Mouse (Mus musculus) embryonic facial prominence, embryonic 14.5 days (tissue): ENCODE results near the gene Pinlyp. TPM values are rescaled to one million over a fixed set of nuclear protein-coding genes. Genes with fewer than 3 reads are reported as not detected.
"Not testable (repeated sequence)": the region's sequence is repeated elsewhere in the genome, so short reads cannot be mapped to it uniquely, and the experiment has no call there.

ENCODE experiments used
- ATAC-seq: fragments of 200-750 bp; cut with Nextera tagmentation; 2 replicates; pipeline ENCODE4 v1.8.0; 2017; ENCODE audit warnings: low read depth, moderate number of reproducible peaks, moderate TSS enrichment
- DNase-seq: peaks from one replicate; pipeline ENCODE4 v3.0.0-alpha.2; 2015; ENCODE audit warnings: low spot score
- H3K27ac ChIP-seq: fragments of 300-500 bp; sonication (generic); replicated peaks from 2 replicates; pipeline ENCODE4 v1.5.1; 2014; ENCODE audit warnings: low read depth, mild to moderate bottlenecking, low read length, moderate library complexity
- H3K27me3 ChIP-seq: fragments of 300-500 bp; sonication (generic); replicated peaks from 2 replicates; pipeline ENCODE4 v1.6.1; 2014; ENCODE audit warnings: low read length; ENCODE audit not compliant: control insufficient read depth, insufficient read depth
- H3K36me3 ChIP-seq: fragments of 300-500 bp; sonication (generic); 2 replicates; pipeline ENCODE4 v1.6.1; 2014; ENCODE audit warnings: low read length, mixed read lengths; ENCODE audit not compliant: control insufficient read depth, insufficient read depth
- H3K4me1 ChIP-seq: fragments of 300-500 bp; sonication (generic); 2 replicates; pipeline ENCODE4 v1.6.1; 2014; ENCODE audit warnings: antibody characterized with exemption, low read length; ENCODE audit not compliant: control insufficient read depth, insufficient read depth
- H3K4me2 ChIP-seq: fragments of 300-500 bp; sonication (generic); 2 replicates; pipeline ENCODE4 v1.6.1; 2014; ENCODE audit warnings: low read depth, mild to moderate bottlenecking, low read length, moderate library complexity, mixed read lengths
- H3K4me3 ChIP-seq: fragments of 300-500 bp; sonication (generic); 2 replicates; pipeline ENCODE4 v1.5.1; 2014; ENCODE audit warnings: low read depth, mild to moderate bottlenecking, low read length
- H3K9ac ChIP-seq: fragments of 300-500 bp; sonication (generic); 2 replicates; pipeline ENCODE4 v1.6.1; 2014; ENCODE audit warnings: low read depth, mild to moderate bottlenecking, low read length, moderate library complexity, mixed read lengths
- H3K9me3 ChIP-seq: fragments of 300-500 bp; sonication (generic); 2 replicates; pipeline ENCODE4 v1.6.1; 2016; ENCODE audit warnings: low read length; ENCODE audit not compliant: control insufficient read depth
- WGBS: fragments of 180-500 bp; shearing (Covaris S2); extraction: QIAGEN DNeasy Blood & Tissue Kit; methylation state at CpG from one replicate; pipeline ENCODE4 v1.1.7; 2014; 5-methylcytosine and 5-hydroxymethylcytosine counted together
- polyA plus RNA-seq: library from polyadenylated mRNA; unstranded; fragments of >200 nt; fragmentation: Nextera tagmentation; extraction: Ambion mirVana; gene quantifications from 2 replicates; pipeline ENCODE4 v1.2.1, GENCODE M21; 2014

Pinlyp gene
- polyA plus RNA-seq, 1 experiment from 2014 or later: 1.5 TPM

DNA sequence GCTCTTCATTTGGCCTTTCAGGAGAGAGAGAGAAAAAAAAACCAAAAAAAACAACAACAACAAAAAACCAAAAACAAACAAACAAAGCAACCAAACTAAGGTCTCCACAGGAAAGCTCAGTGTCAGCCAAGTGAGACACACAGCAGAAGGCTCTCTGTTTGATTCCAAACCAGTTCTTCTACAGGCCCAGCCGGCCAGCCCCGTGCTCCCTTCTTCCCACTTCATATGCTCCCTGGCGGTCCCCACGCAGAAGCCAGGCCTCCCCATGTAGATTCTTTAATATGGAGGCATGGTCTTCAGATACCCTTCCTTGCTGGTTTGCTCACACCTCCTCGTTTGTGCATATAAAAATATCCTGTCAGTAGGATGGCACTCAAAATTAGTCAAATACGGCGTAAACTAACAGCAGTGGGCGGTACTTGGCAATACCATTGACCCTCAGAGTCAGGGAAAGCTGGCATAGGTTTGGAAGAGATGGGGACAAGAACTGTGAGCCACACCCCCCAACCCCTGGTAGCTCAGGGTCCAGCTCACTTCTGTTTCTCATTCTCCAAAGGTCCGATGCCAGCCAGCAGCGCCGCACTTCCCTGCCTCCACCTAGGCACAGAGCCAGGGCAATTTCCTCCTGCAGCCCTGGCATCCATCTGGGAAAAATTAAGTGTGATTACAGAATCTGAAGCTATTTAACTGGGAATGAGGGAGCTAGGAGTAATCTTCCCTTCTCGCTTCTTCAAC, 20.1 kb downstream of the Pinlyp start:
- DNase-seq (peak; percentile 55), ATAC-seq (no peak)
- 74% methylated on average over 12 of the region's 12 CpGs for WGBS
- Histone ChIP-seq H3K4me3 (no peak overlapping the region), H3K9me3 (no peaks in the 10 kb centered on the region), H3K36me3 (no peaks in the 10 kb centered on the region), H3K4me1 (peaks cover 14% of the 10 kb centered on the region), H3K4me2 (peak overlapping the region; percentile 35), H3K27me3 (no peaks in the 10 kb centered on the region), H3K27ac (peak overlapping the region; percentile 77), H3K9ac (no peak overlapping the region; the same call in 1 of the 2 replicates)

DNA sequence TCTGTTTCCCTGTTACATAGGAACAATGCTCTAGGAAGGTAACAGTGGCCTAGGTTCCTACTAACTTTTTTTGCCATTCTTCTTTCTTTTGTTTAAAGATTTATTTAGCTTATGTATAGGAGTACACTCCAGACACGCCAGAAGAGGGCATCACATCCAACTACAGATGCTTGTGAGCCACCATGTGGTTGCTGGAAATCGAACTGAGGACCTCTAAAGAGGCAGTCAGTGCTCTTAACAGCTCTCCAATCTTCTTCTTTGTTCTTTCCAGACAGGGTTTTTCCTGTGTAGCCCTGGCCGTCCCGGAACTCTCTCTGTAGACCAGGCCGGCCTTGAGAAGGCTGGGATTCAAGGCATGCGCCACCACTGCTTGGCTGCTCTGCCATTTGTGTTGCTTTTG, 20.9 kb downstream of the Pinlyp start:
- Histone ChIP-seq H3K9me3 (no peaks in the 10 kb centered on the region), H3K4me3 (no peak overlapping the region), H3K9ac (no peak overlapping the region), H3K27me3 (no peaks in the 10 kb centered on the region), H3K27ac (no peak overlapping the region), H3K4me2 (no peak overlapping the region), H3K36me3 (no peaks in the 10 kb centered on the region), H3K4me1 (peaks cover 14% of the 10 kb centered on the region)
- 80% methylated on average over 6 of the region's 6 CpGs for WGBS
- DNase-seq (no peak), ATAC-seq (no peak)

DNA sequence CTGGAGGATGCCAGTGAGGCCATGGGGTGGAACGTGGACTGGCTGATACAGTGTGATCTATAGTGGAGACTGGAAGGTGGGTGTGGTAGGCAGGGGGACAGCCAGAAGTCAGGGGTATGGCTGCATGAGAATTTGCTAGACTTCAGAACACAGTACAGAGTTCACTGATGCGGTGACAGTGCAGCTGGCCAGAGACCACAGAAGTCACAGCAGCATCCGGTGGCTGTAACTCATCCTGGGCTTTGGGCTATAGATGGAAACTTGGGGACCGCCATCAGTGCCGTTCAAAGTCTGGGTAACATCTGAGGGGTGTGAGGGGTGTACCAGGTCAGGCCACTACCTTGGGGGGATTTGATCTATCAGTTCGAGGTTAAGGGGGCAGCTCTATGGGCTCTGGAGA, 22.2 kb downstream of the Pinlyp start:
- Histone ChIP-seq H3K27me3 (no peaks in the 10 kb centered on the region), H3K4me1 (peaks cover 7% of the 10 kb centered on the region; the same call in 1 of the 2 replicates), H3K4me2 (no peak overlapping the region), H3K27ac (no peak overlapping the region), H3K36me3 (no peaks in the 10 kb centered on the region), H3K9ac (no peak overlapping the region), H3K9me3 (no peaks in the 10 kb centered on the region), H3K4me3 (no peak overlapping the region)
- 84% methylated on average over 6 of the region's 6 CpGs for WGBS
- ATAC-seq: no peak
- DNase-seq: no peak

DNA sequence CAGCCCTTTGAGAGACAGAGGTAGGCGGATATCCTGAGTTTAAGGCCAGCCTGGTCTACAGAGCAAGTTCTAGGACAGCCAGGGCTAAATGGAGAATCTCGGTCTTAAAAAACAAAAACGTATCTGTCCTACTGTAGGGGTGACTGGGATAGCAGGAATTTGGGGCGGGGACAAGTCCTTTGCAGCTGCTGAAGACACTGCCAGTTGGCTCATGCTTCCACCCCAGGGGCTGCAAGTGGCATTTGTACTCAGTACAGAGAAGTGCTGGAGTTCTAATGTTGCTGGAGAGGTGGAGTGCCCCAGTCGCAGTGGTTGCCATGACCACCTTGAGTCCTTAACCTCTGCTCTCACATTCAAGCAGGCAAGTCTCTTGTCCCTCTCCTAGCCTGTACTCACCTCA, 23.1 kb downstream of the Pinlyp start:
- Histone ChIP-seq H3K27me3 (no peaks in the 10 kb centered on the region), H3K9ac (no peak overlapping the region), H3K4me3 (no peak overlapping the region), H3K27ac (no peak overlapping the region), H3K9me3 (no peaks in the 10 kb centered on the region), H3K4me1 (peaks cover 7% of the 10 kb centered on the region; the same call in 1 of the 2 replicates), H3K4me2 (no peak overlapping the region), H3K36me3 (no peaks in the 10 kb centered on the region)
- ATAC-seq: peak; percentile 17; the same call in 1 of the 2 replicates
- DNase-seq: no peak
- WGBS: 51% methylated on average over 5 of the region's 5 CpGs

DNA sequence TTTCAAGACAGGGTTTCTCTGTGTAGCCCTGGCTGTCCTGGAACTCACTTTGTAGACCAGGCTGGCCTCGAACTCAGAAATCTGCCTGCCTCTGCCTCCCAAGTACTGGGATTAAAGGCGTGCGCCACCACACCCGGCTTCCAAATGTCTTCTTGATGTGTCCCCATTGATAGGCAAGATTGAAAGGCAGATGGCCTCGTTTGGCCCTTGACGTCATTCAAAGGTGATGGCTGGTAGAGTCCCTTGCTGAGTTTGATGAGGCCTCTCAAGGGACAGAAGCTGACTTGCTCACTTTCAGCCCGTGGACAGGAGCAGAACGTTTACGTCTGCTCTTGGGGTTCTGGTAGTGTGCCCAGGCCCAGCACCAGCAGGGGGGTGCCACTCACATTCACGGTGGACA, 25.9 kb downstream of the Pinlyp start:
- H3K9ac ChIP-seq, H3K27me3 ChIP-seq, H3K27ac ChIP-seq, H3K9me3 ChIP-seq, H3K4me1 ChIP-seq, ATAC-seq, DNase-seq, H3K4me2 ChIP-seq, H3K4me3 ChIP-seq: not testable (repeated sequence)
- H3K36me3 ChIP-seq: peaks cover 15% of the 10 kb centered on the region; the same call in 1 of the 2 replicates
- WGBS: 85% methylated on average over 9 of the region's 10 CpGs

DNA sequence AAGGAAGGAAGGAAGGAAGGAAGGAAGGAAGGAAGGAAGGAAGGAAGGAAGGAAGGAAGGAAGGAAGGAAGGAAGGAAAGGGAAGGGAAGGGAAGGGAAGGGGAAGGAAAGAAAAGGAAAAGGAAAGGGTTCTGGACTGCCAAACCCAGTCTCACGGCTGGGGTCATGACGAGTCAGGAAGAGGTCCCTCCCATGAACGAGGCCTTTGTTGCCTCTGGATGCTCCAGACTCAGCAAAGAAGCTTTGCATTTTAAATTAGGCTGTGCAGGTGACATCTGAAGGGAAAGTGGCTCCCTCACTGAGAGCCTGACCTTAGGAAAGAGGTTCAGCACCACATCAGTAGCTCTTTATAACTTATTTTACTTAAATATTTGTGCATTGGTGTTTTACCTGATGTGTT, 26.8 kb downstream of the Pinlyp start:
- no peaks in the 10 kb centered on the region for H3K27me3 ChIP-seq
- H3K9me3 ChIP-seq: no peaks in the 10 kb centered on the region
- no peak for ATAC-seq
- no peak overlapping the region for H3K4me3 ChIP-seq
- no peak overlapping the region for H3K4me2 ChIP-seq
- H3K9ac ChIP-seq: no peak overlapping the region
- DNase-seq: no peak
- WGBS: 35% methylated on average over 3 of the region's 3 CpGs
- no peak overlapping the region for H3K27ac ChIP-seq
- H3K4me1 ChIP-seq: no peaks in the 10 kb centered on the region
- H3K36me3 ChIP-seq: peaks cover 20% of the 10 kb centered on the region; the same call in 1 of the 2 replicates

DNA sequence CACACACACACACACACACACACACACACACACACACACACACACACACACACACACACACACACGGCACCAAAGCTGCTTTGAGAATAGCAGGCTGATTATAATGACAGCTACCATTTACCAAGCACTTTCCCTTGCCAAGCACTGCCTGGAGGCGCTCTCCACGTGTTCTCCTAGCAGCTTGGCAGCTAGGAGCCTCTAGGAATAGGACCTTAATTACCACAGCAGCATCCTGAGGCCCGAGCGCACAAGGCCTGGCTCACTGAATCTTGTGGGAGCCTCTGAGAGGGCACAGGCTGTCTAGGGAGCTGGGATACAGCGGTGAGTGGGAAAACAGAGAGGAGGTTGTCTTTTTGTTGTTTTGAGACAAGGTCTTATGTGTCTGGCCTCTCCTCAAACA, 28.3 kb downstream of the Pinlyp start:
- DNase-seq: peak; percentile 40
- Histone ChIP-seq H3K9me3 (no peaks in the 10 kb centered on the region), H3K4me2 (no peak overlapping the region), H3K27ac (no peak overlapping the region), H3K4me3 (no peak overlapping the region), H3K9ac (no peak overlapping the region), H3K27me3 (no peaks in the 10 kb centered on the region), H3K36me3 (peaks cover 20% of the 10 kb centered on the region; the same call in 1 of the 2 replicates), H3K4me1 (no peaks in the 10 kb centered on the region)
- ATAC-seq: no peak
- 44% methylated on average over 6 of the region's 6 CpGs for WGBS

DNA sequence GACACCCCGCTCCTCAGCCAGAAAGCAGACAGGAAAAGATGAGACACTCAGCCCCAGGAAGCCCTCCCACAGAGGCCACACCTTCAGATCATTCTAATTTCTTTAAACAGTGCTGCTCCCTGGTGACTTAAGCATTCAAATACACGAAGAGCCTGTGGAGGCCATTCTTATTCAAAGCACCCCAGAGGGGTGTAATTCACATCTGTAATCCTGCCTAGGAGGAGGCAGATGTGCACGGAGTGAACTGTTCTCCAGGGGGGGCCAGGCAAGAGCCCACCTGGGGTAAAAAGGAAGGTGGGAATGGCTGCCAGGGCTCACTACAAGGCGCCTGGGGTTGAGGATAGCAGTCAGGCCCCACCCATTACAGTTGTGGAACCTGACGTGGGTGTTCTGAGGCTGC, 28.8 kb downstream of the Pinlyp start:
- Histone ChIP-seq H3K4me3 (no peak overlapping the region), H3K4me2 (no peak overlapping the region), H3K27me3 (no peaks in the 10 kb centered on the region), H3K36me3 (peaks cover 23% of the 10 kb centered on the region; the same call in 1 of the 2 replicates), H3K4me1 (no peaks in the 10 kb centered on the region), H3K9ac (no peak overlapping the region), H3K27ac (no peak overlapping the region), H3K9me3 (no peaks in the 10 kb centered on the region)
- DNase-seq (no peak), ATAC-seq (peak; percentile 31; the same call in 1 of the 2 replicates)
- WGBS: 53% methylated on average over 5 of the region's 5 CpGs

DNA sequence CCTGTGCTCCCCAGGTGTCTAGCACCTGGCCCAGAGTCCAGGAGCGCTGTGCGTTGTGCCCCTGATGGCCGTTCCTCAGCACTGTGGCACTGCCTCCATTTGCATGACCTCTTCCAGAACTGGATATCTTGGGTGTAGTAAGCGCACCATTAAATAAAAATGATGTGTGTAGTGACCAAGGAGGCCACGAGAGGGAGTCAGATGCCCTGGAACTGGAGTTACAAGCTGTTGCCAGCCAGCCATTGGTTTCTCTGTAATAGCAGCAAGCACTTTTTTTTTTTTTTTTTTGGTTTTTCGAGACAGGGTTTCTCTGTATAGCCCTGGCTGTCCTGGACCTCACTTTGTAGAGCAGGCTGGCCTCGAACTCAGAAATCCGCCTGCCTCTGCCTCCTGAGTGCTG, 29.6 kb downstream of the Pinlyp start:
- WGBS: 75% methylated on average over 8 of the region's 8 CpGs
- not testable (repeated sequence) for H3K4me1 ChIP-seq, H3K9ac ChIP-seq, H3K9me3 ChIP-seq, H3K4me3 ChIP-seq, H3K27me3 ChIP-seq, ATAC-seq, DNase-seq, H3K4me2 ChIP-seq, H3K27ac ChIP-seq
- H3K36me3 ChIP-seq: peaks cover 29% of the 10 kb centered on the region
